Mouse (Mus musculus): ENCODE measurements at regions not wholly inside any gene's neighbourhood (a gene's known extent, or its start where the extent isn't known, plus 50 kb on each side); places are given as distances from the start of the nearest gene placed in this dataset.

- DNase-seq (ENCODE audit: low read depth, low spot score): no peak
Measured at GRCm38 (mm10) chr16:84039946-84040345, 475.0 kb upstream of the A730009L09Rik start.

DNA sequence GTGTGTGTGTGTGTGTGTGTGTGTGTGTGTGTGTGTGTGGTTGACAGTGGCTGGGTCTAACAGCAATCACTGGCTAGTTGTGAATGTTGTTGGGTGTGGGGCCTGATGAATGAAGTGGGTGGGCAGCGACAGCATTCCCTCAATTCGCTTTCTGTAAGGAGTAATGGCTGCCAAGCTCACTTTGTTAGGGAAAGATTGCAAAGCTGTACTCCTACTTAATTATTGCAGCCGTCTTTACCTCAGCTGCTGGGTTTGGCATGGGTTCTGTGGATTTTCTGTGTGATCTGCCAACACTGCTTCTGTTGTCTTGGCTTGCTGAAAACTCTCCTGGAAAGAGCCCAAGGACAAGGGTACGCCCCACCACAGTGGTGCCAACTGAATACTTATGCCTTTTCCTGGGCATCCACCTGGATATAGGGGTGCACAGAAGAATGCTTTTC, 472.9 kb upstream of the A730009L09Rik start:
- peak; percentile 53 for DNase-seq (ENCODE audit: low read depth, low spot score)

DNA sequence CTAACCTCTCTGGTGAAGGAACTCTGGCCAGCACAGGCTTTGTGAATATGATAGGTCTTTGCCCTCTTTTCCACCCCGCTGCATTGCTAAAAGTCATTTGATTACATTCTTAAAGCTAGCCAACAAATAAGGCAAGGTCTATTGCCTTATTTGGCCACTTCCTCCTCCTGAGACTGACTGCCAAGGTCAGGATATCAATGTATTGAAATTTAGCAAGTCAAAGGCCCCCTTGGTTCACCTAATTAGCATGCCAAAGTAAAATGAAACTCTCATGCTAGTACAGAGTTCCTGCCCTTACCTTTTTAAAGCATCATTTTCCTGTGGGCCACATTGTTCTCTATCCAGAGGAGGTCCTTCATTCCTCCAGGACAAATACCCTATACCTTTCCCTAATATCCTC, 469.6 kb upstream of the A730009L09Rik start:
- no peak for DNase-seq (ENCODE audit: low read depth, low spot score)
